Mouse (Mus musculus) hindbrain, embryonic 12.5 days (tissue): ENCODE measurements around the gene Adgrg1. TPM values are rescaled to one million over a fixed set of nuclear protein-coding genes. Genes with fewer than 3 reads are reported as not detected.
A peak's percentile ranks its signal among the peaks of the same experiment; 100 is the strongest.

ENCODE experiments used
- ATAC-seq: fragments of 200-750 bp; cut with Nextera tagmentation; 2 replicates; pipeline ENCODE4 v1.8.0; 2017; ENCODE audit warnings: moderate TSS enrichment; ENCODE audit not compliant: low FRiP score
- H3K27ac ChIP-seq: fragments of 300-500 bp; sonication (generic); 2 replicates; pipeline ENCODE4 v1.5.1; 2016; ENCODE audit warnings: mild to moderate bottlenecking
- H3K27me3 ChIP-seq: fragments of 300-500 bp; sonication (generic); 2 replicates; pipeline ENCODE4 v1.6.1; 2016; ENCODE audit warnings: mild to moderate bottlenecking
- H3K36me3 ChIP-seq: fragments of 300-500 bp; sonication (generic); 2 replicates; pipeline ENCODE4 v1.6.1; 2016; ENCODE audit warnings: mild to moderate bottlenecking
- H3K4me1 ChIP-seq: fragments of 300-500 bp; sonication (generic); 2 replicates; pipeline ENCODE4 v1.6.1; 2016
- H3K4me2 ChIP-seq: fragments of 300-500 bp; sonication (generic); replicated peaks from 2 replicates; pipeline ENCODE4 v1.6.1; 2016; ENCODE audit warnings: mild to moderate bottlenecking
- H3K4me3 ChIP-seq: fragments of 300-500 bp; sonication (generic); 2 replicates; pipeline ENCODE4 v1.5.1; 2016; ENCODE audit warnings: mild to moderate bottlenecking
- H3K9ac ChIP-seq: fragments of 300-500 bp; sonication (generic); 2 replicates; pipeline ENCODE4 v1.6.1; 2016; ENCODE audit warnings: mild to moderate bottlenecking, moderate library complexity
- H3K9me3 ChIP-seq: fragments of 300-500 bp; sonication (generic); replicated peaks from 2 replicates; pipeline ENCODE4 v1.6.1; 2016; ENCODE audit warnings: mild to moderate bottlenecking
- WGBS: fragments of 180-500 bp; shearing (Covaris S2); methylation state at CpG from one replicate; pipeline ENCODE4 v1.1.7; 2016; 5-methylcytosine and 5-hydroxymethylcytosine counted together
- polyA plus RNA-seq: library from polyadenylated mRNA; unstranded; fragments of >200 nt; fragmentation: Nextera tagmentation; extraction: Ambion mirVana; gene quantifications from 2 replicates; pipeline ENCODE4 v1.2.1, GENCODE M21; 2016

Gene Adgrg1
- polyA plus RNA-seq, 1 experiment from 2014 or later, result 187 TPM

GRCm38 (mm10) chr8:94954368-94954737 lies 20.2 kb upstream of the Adgrg1 start:
- 86% methylated on average over 7 of the region's 7 CpGs for WGBS
- H3K4me2 ChIP-seq, result no peak overlapping the region
- no peak overlapping the region for H3K27ac ChIP-seq
- H3K4me1 ChIP-seq, result no peaks in the 10 kb centered on the region
- no peak overlapping the region for H3K9ac ChIP-seq
- H3K4me3 ChIP-seq, result no peak overlapping the region
- H3K36me3 ChIP-seq, result no peaks in the 10 kb centered on the region
- ATAC-seq, result no peak
- no peaks in the 10 kb centered on the region for H3K27me3 ChIP-seq
- no peaks in the 10 kb centered on the region for H3K9me3 ChIP-seq

GRCm38 (mm10) chr8:94954921-94955758 lies 19.4 kb upstream of the Adgrg1 start:
- Histone ChIP-seq H3K4me1 (no peaks in the 10 kb centered on the region), H3K36me3 (no peaks in the 10 kb centered on the region), H3K9me3 (no peaks in the 10 kb centered on the region), H3K27ac (no peak overlapping the region), H3K27me3 (no peaks in the 10 kb centered on the region), H3K9ac (no peak overlapping the region), H3K4me3 (no peak overlapping the region), H3K4me2 (no peak overlapping the region)
- ATAC-seq, result no peak
- WGBS, result 48% methylated on average over 9 of the region's 9 CpGs

GRCm38 (mm10) chr8:94956078-94956574 lies 18.4 kb upstream of the Adgrg1 start:
- Histone ChIP-seq H3K36me3 (no peaks in the 10 kb centered on the region), H3K4me2 (no peak overlapping the region), H3K9me3 (no peaks in the 10 kb centered on the region), H3K27ac (no peak overlapping the region), H3K4me1 (no peaks in the 10 kb centered on the region), H3K27me3 (no peaks in the 10 kb centered on the region), H3K4me3 (no peak overlapping the region), H3K9ac (no peak overlapping the region)
- no peak for ATAC-seq
- WGBS, result 86% methylated on average over 1 of the region's 1 CpGs

GRCm38 (mm10) chr8:94962201-94962600 lies 12.3 kb upstream of the Adgrg1 start:
- no peaks in the 10 kb centered on the region for H3K36me3 ChIP-seq
- 91% methylated on average over 1 of the region's 1 CpGs for WGBS
- H3K4me1 ChIP-seq, result no peaks in the 10 kb centered on the region
- no peak overlapping the region for H3K4me2 ChIP-seq
- H3K9me3 ChIP-seq, result no peaks in the 10 kb centered on the region
- H3K27ac ChIP-seq, result no peak overlapping the region
- no peak for ATAC-seq
- H3K9ac ChIP-seq, result no peak overlapping the region
- peaks cover 2% of the 10 kb centered on the region; the same call in 1 of the 2 replicates for H3K27me3 ChIP-seq
- no peak overlapping the region for H3K4me3 ChIP-seq

DNA sequence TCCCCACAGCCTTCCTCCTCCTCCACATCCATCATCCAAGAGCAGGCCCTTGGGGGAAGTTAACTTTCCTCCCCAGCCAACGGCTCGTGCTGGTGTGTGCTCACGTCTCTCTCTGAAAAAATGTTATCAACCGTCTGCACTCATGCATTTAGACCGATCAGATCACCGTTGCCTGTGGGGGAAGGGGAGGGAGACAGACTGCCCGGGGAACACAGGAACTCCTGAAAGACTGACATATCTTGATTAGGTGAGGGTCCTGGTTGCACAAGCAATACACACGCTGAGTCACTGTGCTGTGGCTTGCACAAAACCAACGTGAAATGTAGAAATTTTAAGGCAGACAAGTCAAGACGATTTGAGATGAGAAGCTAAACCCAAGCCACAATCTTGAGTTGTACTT lies 9.7 kb upstream of the Adgrg1 start:
- Histone ChIP-seq H3K27ac (no peak overlapping the region), H3K9ac (no peak overlapping the region), H3K4me1 (no peaks in the 10 kb centered on the region), H3K4me2 (no peak overlapping the region), H3K27me3 (peaks cover 2% of the 10 kb centered on the region; the same call in 1 of the 2 replicates), H3K36me3 (no peaks in the 10 kb centered on the region), H3K4me3 (no peak overlapping the region), H3K9me3 (no peaks in the 10 kb centered on the region)
- ATAC-seq, result no peak
- WGBS, result 50% methylated on average over 10 of the region's 10 CpGs

GRCm38 (mm10) chr8:94966578-94966977 lies 8.0 kb upstream of the Adgrg1 start:
- no peaks in the 10 kb centered on the region for H3K36me3 ChIP-seq
- no peak overlapping the region for H3K27ac ChIP-seq
- 21% methylated on average over 7 of the region's 7 CpGs for WGBS
- H3K4me3 ChIP-seq, result no peak overlapping the region
- H3K27me3 ChIP-seq, result peaks cover 2% of the 10 kb centered on the region; the same call in 1 of the 2 replicates
- H3K9ac ChIP-seq, result no peak overlapping the region
- no peaks in the 10 kb centered on the region for H3K4me1 ChIP-seq
- no peaks in the 10 kb centered on the region for H3K9me3 ChIP-seq
- ATAC-seq, result no peak
- no peak overlapping the region for H3K4me2 ChIP-seq

GRCm38 (mm10) chr8:94967071-94967470 lies 7.5 kb upstream of the Adgrg1 start:
- no peak overlapping the region for H3K4me3 ChIP-seq
- H3K36me3 ChIP-seq, result no peaks in the 10 kb centered on the region
- no peak overlapping the region for H3K4me2 ChIP-seq
- WGBS, result 88% methylated on average over 4 of the region's 4 CpGs
- no peaks in the 10 kb centered on the region for H3K4me1 ChIP-seq
- H3K27ac ChIP-seq, result no peak overlapping the region
- H3K9ac ChIP-seq, result no peak overlapping the region
- ATAC-seq, result no peak
- no peaks in the 10 kb centered on the region for H3K9me3 ChIP-seq
- H3K27me3 ChIP-seq, result peaks cover 2% of the 10 kb centered on the region; the same call in 1 of the 2 replicates

DNA sequence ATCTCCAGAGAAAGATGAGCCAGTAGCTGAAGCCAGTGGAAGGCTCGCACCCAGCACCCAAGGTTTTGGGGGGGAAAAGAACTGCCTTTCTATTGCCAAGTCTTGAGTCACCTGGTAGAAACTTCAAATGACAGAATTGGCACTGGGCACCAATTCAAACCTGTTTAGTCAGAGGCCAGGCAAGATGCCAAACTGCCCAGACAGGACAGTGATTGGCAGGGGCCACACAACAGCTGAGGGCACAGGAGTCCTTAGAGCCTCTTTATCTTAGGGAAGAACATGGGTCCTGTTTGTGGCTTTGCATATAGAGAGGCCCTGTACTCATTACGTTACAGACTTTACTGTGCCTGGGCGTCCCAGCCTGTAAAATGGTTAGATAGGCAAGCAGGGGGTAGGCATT lies 7.0 kb upstream of the Adgrg1 start:
- Histone ChIP-seq H3K36me3 (no peaks in the 10 kb centered on the region), H3K27ac (no peak overlapping the region), H3K9me3 (no peaks in the 10 kb centered on the region), H3K4me2 (no peak overlapping the region), H3K4me1 (no peaks in the 10 kb centered on the region), H3K9ac (no peak overlapping the region), H3K27me3 (peaks cover 2% of the 10 kb centered on the region; the same call in 1 of the 2 replicates), H3K4me3 (no peak overlapping the region)
- no peak for ATAC-seq
- 86% methylated on average over 3 of the region's 3 CpGs for WGBS

DNA sequence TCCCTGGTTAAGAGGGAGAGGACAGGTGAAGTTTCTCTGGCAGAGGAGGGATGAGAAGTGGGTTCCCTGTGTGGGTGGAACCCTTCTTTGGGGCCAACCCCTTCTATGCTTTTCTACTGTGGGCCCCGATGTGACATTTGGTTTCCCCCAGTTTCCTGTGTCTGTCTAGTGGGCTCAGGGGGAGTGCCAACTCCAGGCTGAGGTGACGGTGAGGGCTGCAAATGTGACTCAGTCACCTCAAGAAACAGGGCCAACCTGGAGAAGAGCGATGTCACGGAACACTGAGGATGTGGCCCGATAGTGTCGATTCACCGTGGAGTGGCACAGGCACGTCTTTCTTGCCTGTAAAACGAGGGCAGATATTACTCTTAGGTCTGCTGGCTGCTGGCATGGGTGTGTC lies 1.3 kb upstream of the Adgrg1 start:
- H3K27ac ChIP-seq, result no peak overlapping the region
- peaks cover 12% of the 10 kb centered on the region; the same call in 1 of the 2 replicates for H3K27me3 ChIP-seq
- H3K36me3 ChIP-seq, result no peaks in the 10 kb centered on the region
- H3K4me3 ChIP-seq, result no peak overlapping the region
- WGBS, result 94% methylated on average over 9 of the region's 9 CpGs
- no peak overlapping the region for H3K4me2 ChIP-seq
- H3K9me3 ChIP-seq, result no peaks in the 10 kb centered on the region
- H3K4me1 ChIP-seq, result peaks cover 17% of the 10 kb centered on the region
- no peak for ATAC-seq
- no peak overlapping the region for H3K9ac ChIP-seq

GRCm38 (mm10) chr8:94973786-94974185 lies 765 bp upstream of the Adgrg1 start:
- peaks cover 12% of the 10 kb centered on the region; the same call in 1 of the 2 replicates for H3K27me3 ChIP-seq
- peaks cover 18% of the 10 kb centered on the region for H3K4me1 ChIP-seq
- no peak overlapping the region for H3K4me3 ChIP-seq
- no peak for ATAC-seq
- no peaks in the 10 kb centered on the region for H3K36me3 ChIP-seq
- 80% methylated on average over 9 of the region's 9 CpGs for WGBS
- H3K9ac ChIP-seq, result no peak overlapping the region
- no peak overlapping the region for H3K4me2 ChIP-seq
- H3K27ac ChIP-seq, result no peak overlapping the region
- H3K9me3 ChIP-seq, result no peaks in the 10 kb centered on the region

DNA sequence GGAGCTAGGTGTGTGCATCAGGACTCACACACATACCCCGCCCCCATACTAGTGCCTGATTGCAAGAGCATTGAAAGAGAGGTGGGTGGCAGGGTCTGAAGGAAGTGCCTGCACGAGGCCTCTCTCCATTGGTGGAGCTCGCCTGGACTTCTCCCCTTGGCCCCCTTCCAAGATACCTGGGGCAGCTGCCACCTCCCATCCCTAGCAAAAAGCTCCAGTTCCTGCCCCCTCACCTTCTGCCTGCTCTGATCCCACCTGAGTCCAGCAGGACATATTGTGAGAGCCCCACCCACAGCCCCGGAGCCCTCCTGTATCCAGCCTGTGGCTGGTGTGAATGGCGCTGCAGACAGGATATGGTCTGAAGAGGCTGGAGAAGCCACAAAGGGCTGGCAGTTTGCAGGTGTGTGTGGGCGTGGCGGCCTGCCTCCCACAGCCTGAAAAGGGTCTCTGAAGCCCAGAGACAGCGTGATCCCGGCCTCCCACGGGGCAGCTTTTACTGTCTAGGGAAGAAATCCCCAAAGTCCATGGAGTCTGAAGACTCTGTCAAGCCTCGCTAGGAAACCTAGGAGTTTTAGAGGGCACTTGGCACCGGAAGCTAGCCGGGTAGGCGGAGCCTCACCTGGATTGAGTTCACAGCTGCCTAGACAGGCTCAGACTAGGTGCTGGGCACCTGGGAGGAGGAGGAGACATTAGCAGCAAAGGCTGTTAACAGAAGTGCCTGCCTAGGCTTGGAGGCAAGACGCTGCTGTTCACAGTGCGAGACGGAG lies 2.3 kb downstream of the Adgrg1 start:
- Histone ChIP-seq H3K4me1 (peaks cover 29% of the 10 kb centered on the region), H3K4me2 (peak overlapping the region; percentile 36), H3K9me3 (no peaks in the 10 kb centered on the region), H3K4me3 (peak overlapping the region; percentile 15; the same call in 1 of the 2 replicates), H3K36me3 (no peaks in the 10 kb centered on the region), H3K27me3 (peaks cover 12% of the 10 kb centered on the region; the same call in 1 of the 2 replicates), H3K9ac (0 out of 2 replicates have a peak overlapping the region, but pooled peaks have one; percentile 5), H3K27ac (no peak overlapping the region)
- no peak for ATAC-seq
- 18% methylated on average over 17 of the region's 17 CpGs for WGBS

- Histone ChIP-seq H3K27me3 (peaks cover 12% of the 10 kb centered on the region; the same call in 1 of the 2 replicates), H3K4me2 (peak overlapping the region; percentile 36; the same call in 1 of the 2 replicates), H3K36me3 (no peaks in the 10 kb centered on the region), H3K27ac (peak overlapping the region; percentile 24; the same call in 1 of the 2 replicates), H3K4me3 (no peak overlapping the region), H3K4me1 (peaks cover 42% of the 10 kb centered on the region), H3K9me3 (no peaks in the 10 kb centered on the region), H3K9ac (0 out of 2 replicates have a peak overlapping the region, but pooled peaks have one; percentile 8)
- 22% methylated on average over 9 of the region's 9 CpGs for whole genome bisulfite sequencing
- peak; percentile 83 for ATAC-seq
Observed at GRCm38 (mm10) chr8:94978131-94978530, 3.6 kb downstream of the Adgrg1 start.
